Mouse (Mus musculus): ENCODE measurements at regions not wholly inside any gene's neighbourhood (a gene's known extent, or its start where the extent isn't known, plus 50 kb on each side); places are given as distances from the start of the nearest gene placed in this dataset.
"Not testable (repeated sequence)": the region's sequence is repeated elsewhere in the genome, so short reads cannot be mapped to it uniquely, and the experiment has no call there.

- H3K4me2 ChIP-seq (ENCODE audit: low read depth, low read length); H3K4me3 ChIP-seq (ENCODE audit: low read depth, low read length); DNase-seq (ENCODE audit: low spot score); H3K27me3 ChIP-seq (ENCODE audit: control insufficient read depth, insufficient read depth, low read length); ATAC-seq (ENCODE audit: insufficient read depth, low read depth); H3K4me1 ChIP-seq (ENCODE audit: control insufficient read depth, insufficient read depth); H3K36me3 ChIP-seq (replicated peaks; ENCODE audit: control insufficient read depth, insufficient read depth, low read length); H3K9me3 ChIP-seq (replicated peaks; ENCODE audit: control insufficient read depth, low read length); H3K27ac ChIP-seq (ENCODE audit: low read depth); H3K9ac ChIP-seq (replicated peaks; ENCODE audit: low read depth, low read length): not testable (repeated sequence)
- WGBS, result 93% methylated on average over 14 of the region's 14 CpGs
These were observed 288.7 kb downstream of the Fut8 start for GRCm38 (mm10) chr12:77526581-77526980.

DNA sequence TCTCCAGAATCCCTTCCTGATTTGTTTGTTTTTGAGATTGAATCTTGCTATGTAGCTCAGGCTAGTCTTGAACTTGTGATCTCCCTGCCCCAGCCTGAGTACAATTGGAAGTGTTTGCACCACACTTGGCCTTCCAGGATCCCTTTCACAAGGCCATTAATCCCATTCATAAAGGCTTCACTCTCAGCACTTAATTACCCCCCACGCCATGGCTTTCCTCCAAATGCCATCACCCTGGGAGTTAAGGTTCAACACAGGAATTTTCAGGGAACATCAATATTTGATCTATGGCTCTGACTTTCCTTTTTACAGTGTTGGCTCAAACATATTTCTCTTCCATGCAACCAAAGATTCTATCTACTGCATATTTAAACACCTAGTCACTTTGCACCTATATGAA is 289.6 kb downstream of the Fut8 start:
- H3K27me3 ChIP-seq (ENCODE audit: control insufficient read depth, insufficient read depth, low read length), result 0 out of 2 replicates have a peak, but pooled peaks cover 4% of the 10 kb centered on the region
- DNase-seq (ENCODE audit: low spot score) (no peak), ATAC-seq (ENCODE audit: insufficient read depth, low read depth) (no peak)
- no peaks in the 10 kb centered on the region for H3K9me3 ChIP-seq (replicated peaks; ENCODE audit: control insufficient read depth, low read length)
- H3K27ac ChIP-seq (ENCODE audit: low read depth), result no peak overlapping the region
- no peak overlapping the region for H3K9ac ChIP-seq (replicated peaks; ENCODE audit: low read depth, low read length)
- no peaks in the 10 kb centered on the region for H3K36me3 ChIP-seq (replicated peaks; ENCODE audit: control insufficient read depth, insufficient read depth, low read length)
- WGBS, result 82% methylated on average over 1 of the region's 1 CpGs
- no peaks in the 10 kb centered on the region for H3K4me1 ChIP-seq (ENCODE audit: control insufficient read depth, insufficient read depth)
- H3K4me2 ChIP-seq (ENCODE audit: low read depth, low read length), result no peak overlapping the region
- TF ChIP-seq EP300 (IDR thresholded peaks at IDR 0.05; ENCODE audit: low read depth), result no peak
- no peak for TF ChIP-seq CTCF (IDR thresholded peaks at IDR 0.05; ENCODE audit: low read depth)
- H3K4me3 ChIP-seq (ENCODE audit: low read depth, low read length), result no peak overlapping the region

DNA sequence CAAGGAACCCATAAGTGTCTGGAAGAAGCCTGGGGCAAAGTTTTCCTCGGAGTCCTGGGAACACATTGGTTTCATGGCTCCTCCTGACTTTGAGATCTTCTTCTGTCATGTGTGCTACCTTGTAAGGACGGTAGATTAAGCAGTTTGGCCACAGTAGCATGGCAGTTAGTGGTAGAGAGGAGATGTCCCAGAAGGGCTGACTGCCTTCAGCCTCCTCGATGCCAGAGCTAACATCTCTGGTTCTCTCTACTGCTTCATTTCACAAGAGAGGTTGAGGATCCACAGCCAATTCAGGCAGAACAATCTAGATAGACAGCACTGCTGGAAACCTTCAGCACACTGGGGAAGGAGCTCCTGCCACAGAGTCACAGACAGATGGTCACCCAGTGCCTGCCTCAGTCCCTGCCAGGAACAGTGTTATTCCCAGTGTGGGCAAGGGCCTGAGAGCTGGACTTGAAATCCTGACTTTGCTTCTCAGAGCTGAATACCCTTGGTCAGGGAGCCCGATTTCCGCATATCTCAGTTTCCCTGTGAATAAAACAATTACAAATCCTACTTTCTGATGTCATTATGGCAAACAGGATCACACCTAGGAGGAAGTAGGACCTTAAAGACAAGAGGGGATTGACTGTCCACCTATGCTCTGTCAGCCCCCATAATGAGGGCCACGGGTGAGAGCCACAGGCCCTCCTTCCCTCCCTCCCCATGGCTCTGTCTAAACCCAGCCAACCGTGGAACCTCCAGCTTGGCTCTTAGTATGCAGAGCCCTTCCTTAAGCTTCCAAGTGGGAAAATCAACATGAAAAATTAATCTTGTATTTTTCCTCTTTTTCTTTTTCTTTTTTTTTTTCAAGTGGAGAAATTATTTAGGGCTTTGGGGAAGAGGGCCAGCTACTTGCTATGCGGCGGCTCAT is 290.3 kb downstream of the Fut8 start:
- whole genome bisulfite sequencing, result 82% methylated on average over 9 of the region's 9 CpGs
- Histone ChIP-seq H3K4me2 (ENCODE audit: low read depth, low read length) (no peak overlapping the region), H3K27ac (ENCODE audit: low read depth) (no peak overlapping the region), H3K4me1 (ENCODE audit: control insufficient read depth, insufficient read depth) (no peaks in the 10 kb centered on the region), H3K9ac (replicated peaks; ENCODE audit: low read depth, low read length) (no peak overlapping the region), H3K36me3 (replicated peaks; ENCODE audit: control insufficient read depth, insufficient read depth, low read length) (no peaks in the 10 kb centered on the region), H3K9me3 (replicated peaks; ENCODE audit: control insufficient read depth, low read length) (no peaks in the 10 kb centered on the region), H3K4me3 (ENCODE audit: low read depth, low read length) (no peak overlapping the region), H3K27me3 (ENCODE audit: control insufficient read depth, insufficient read depth, low read length) (0 out of 2 replicates have a peak, but pooled peaks cover 4% of the 10 kb centered on the region)
- DNase-seq (ENCODE audit: low spot score) (no peak), ATAC-seq (ENCODE audit: insufficient read depth, low read depth) (no peak)
- TF ChIP-seq CTCF (IDR thresholded peaks at IDR 0.05; ENCODE audit: low read depth), result no peak
- no peak for TF ChIP-seq EP300 (IDR thresholded peaks at IDR 0.05; ENCODE audit: low read depth)

DNA sequence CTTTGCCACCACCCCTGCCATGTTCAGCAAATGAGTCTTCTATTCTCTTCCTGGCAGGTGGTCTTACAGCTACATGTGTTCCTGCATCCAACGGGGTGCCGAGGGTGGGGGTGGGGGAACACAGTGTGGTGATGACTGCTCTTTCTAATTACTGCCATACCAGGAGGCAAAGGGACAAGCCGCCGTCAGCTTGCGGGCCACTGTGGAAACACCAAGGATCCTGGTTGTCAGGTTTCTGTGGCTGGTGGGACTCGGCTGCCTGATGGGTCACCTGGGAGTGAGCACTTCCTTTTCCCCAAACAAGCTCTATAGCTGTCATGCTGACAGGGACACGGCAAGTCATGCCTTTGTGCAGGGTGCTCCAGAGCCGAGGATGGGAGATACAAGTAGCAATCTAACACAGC is 290.9 kb downstream of the Fut8 start:
- H3K27me3 ChIP-seq (ENCODE audit: control insufficient read depth, insufficient read depth, low read length), result 0 out of 2 replicates have a peak, but pooled peaks cover 4% of the 10 kb centered on the region
- ATAC-seq (ENCODE audit: insufficient read depth, low read depth), result no peak

DNA sequence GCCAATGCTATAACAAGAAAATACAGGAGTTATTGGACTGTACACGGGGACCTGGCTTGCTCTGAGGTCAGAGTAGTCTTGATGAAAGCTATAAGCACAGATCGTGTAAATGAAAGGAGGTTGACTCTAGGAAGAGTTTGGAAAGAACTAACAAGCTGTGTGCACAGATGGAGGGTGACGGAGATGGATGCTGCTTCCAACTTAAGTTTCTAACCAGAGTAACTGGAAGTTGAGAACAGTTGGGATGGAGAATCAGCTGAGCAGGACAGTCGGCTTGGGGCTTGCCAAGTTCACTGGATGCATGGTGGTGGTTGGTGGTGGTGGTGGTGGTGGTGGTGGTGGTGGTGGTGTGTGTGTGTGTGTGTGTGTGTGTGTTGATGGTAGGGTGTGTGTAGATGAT is 291.5 kb downstream of the Fut8 start:
- no peak for ATAC-seq (ENCODE audit: insufficient read depth, low read depth)
- H3K27me3 ChIP-seq (ENCODE audit: control insufficient read depth, insufficient read depth, low read length), result 0 out of 2 replicates have a peak, but pooled peaks cover 4% of the 10 kb centered on the region
- no peaks in the 10 kb centered on the region for H3K9me3 ChIP-seq (replicated peaks; ENCODE audit: control insufficient read depth, low read length)
- H3K9ac ChIP-seq (replicated peaks; ENCODE audit: low read depth, low read length), result no peak overlapping the region
- 87% methylated on average over 4 of the region's 4 CpGs for WGBS
- no peak for DNase-seq (ENCODE audit: low spot score)
- TF ChIP-seq CTCF (IDR thresholded peaks at IDR 0.05; ENCODE audit: low read depth), result no peak
- H3K27ac ChIP-seq (ENCODE audit: low read depth), result no peak overlapping the region
- no peaks in the 10 kb centered on the region for H3K4me1 ChIP-seq (ENCODE audit: control insufficient read depth, insufficient read depth)
- H3K36me3 ChIP-seq (replicated peaks; ENCODE audit: control insufficient read depth, insufficient read depth, low read length), result no peaks in the 10 kb centered on the region
- H3K4me2 ChIP-seq (ENCODE audit: low read depth, low read length), result no peak overlapping the region
- no peak overlapping the region for H3K4me3 ChIP-seq (ENCODE audit: low read depth, low read length)

More for the DNA sequence above, 290.9 kb downstream of the Fut8 start:
- H3K4me2 ChIP-seq (ENCODE audit: low read depth, low read length), result no peak overlapping the region
- H3K4me3 ChIP-seq (ENCODE audit: low read depth, low read length), result no peak overlapping the region
- no peaks in the 10 kb centered on the region for H3K9me3 ChIP-seq (replicated peaks; ENCODE audit: control insufficient read depth, low read length)
- DNase-seq (ENCODE audit: low spot score), result no peak
- no peaks in the 10 kb centered on the region for H3K36me3 ChIP-seq (replicated peaks; ENCODE audit: control insufficient read depth, insufficient read depth, low read length)
- WGBS, result 77% methylated on average over 8 of the region's 8 CpGs
- no peak overlapping the region for H3K9ac ChIP-seq (replicated peaks; ENCODE audit: low read depth, low read length)
- H3K4me1 ChIP-seq (ENCODE audit: control insufficient read depth, insufficient read depth), result no peaks in the 10 kb centered on the region
- TF ChIP-seq EP300 (IDR thresholded peaks at IDR 0.05; ENCODE audit: low read depth), result no peak
- TF ChIP-seq CTCF (IDR thresholded peaks at IDR 0.05; ENCODE audit: low read depth), result no peak
- H3K27ac ChIP-seq (ENCODE audit: low read depth), result no peak overlapping the region

DNA sequence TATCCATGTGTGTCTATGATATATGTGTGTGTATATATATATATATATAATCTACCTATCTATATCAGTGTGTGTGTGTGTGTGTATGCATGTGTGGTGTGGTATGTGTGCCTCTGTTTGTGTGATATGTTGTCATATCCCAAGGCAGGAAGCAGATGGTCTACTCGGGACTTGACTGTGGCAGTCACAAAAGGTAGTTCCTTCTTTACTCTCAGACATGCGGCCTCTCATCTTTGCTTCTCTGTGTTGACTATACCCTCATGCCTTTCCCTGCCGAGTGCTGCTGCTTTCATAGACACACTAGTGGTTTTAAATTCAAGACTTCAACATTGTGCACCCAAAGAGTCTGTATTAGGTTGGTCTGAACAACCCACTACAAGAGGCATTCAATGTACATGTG is 292.0 kb downstream of the Fut8 start:
- Histone ChIP-seq H3K9ac (replicated peaks; ENCODE audit: low read depth, low read length) (no peak overlapping the region), H3K4me3 (ENCODE audit: low read depth, low read length) (no peak overlapping the region), H3K4me1 (ENCODE audit: control insufficient read depth, insufficient read depth) (no peaks in the 10 kb centered on the region), H3K36me3 (replicated peaks; ENCODE audit: control insufficient read depth, insufficient read depth, low read length) (no peaks in the 10 kb centered on the region), H3K9me3 (replicated peaks; ENCODE audit: control insufficient read depth, low read length) (no peaks in the 10 kb centered on the region), H3K4me2 (ENCODE audit: low read depth, low read length) (no peak overlapping the region), H3K27ac (ENCODE audit: low read depth) (no peak overlapping the region), H3K27me3 (ENCODE audit: control insufficient read depth, insufficient read depth, low read length) (0 out of 2 replicates have a peak, but pooled peaks cover 4% of the 10 kb centered on the region)
- TF ChIP-seq CTCF (IDR thresholded peaks at IDR 0.05; ENCODE audit: low read depth), result no peak
- TF ChIP-seq EP300 (IDR thresholded peaks at IDR 0.05; ENCODE audit: low read depth), result no peak
- DNase-seq (ENCODE audit: low spot score) (no peak), ATAC-seq (ENCODE audit: insufficient read depth, low read depth) (no peak)
- 73% methylated on average over 3 of the region's 3 CpGs for WGBS

All from heart, postnatal 0 days (tissue).